Mouse (Mus musculus): ENCODE results near the gene Cdh13. TPM values are rescaled to one million over a fixed set of nuclear protein-coding genes. Genes with fewer than 3 reads are reported as not detected.

Gene Cdh13
- total RNA-seq, 1 experiment from 2014 or later, result not detected

GRCm38 (mm10) chr8:118433553-118434180, 150.1 kb downstream of the Cdh13 start:
- ATAC-seq (ENCODE audit: extremely low read depth, insufficient number of reproducible peaks, low FRiP score, poor library complexity, severe bottlenecking), result no peak

DNA sequence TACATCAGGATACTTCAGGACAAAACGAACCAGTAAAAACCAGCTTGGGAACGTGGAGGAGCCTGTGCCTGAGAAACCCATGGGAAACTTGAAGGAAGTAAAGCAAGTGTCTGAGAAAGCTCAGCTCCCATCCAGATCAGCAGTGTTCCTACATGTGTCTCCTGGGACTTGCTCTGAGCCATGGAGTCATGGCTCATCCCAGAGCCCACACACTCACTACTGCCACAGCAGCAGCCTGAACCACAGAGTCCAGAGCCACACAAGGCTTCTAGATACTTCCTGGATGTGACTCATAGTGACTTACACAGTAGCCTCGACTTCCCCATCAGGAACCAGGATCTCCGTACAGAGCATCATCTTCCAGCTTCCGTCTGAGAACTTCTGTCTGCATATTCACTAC, 153.2 kb downstream of the Cdh13 start:
- no peak for ATAC-seq (ENCODE audit: extremely low read depth, insufficient number of reproducible peaks, low FRiP score, poor library complexity, severe bottlenecking)

- ATAC-seq (ENCODE audit: extremely low read depth, insufficient number of reproducible peaks, low FRiP score, poor library complexity, severe bottlenecking), result no peak
These were observed 153.6 kb downstream of the Cdh13 start for GRCm38 (mm10) chr8:118437152-118437551.

DNA sequence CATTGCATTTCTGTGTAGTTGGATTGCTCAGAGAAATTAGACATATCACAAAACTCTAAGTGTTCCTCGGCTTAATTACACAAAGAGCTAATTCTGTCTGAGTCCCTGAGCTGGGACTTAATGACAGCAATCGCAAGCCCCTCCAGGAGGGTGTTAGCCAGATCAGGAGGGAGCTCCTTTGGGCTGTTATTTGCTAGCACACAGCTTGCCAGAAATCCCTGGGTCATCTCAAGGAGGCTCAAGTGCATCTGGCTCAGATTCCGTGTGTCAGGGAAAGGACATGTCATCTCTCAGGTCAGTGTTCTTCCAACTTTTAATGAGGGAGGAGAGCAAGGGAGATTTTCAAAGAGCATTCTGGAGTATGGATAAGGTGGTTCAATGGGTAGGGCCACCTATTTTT, 154.3 kb downstream of the Cdh13 start:
- ATAC-seq (ENCODE audit: extremely low read depth, insufficient number of reproducible peaks, low FRiP score, poor library complexity, severe bottlenecking), result no peak

DNA sequence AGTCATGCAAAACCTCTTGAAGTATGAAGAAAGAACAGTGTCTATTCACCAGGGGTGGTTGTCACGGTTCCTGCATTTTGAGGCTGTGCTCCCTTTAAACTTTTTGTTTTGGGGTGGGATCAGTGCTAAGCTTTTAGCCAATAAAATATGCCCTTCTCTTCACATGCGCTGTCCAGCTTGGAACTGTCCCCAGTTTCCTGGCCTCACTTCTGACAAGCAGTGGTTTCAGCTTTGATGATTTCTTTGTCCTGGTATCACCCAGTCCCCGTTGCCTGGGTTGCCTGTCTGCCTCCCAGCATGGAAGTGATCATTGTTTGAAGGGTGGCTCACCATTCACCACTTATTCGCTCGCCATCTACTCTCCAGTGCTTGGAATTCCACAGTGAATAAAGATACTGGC, 156.3 kb downstream of the Cdh13 start:
- ATAC-seq (ENCODE audit: extremely low read depth, insufficient number of reproducible peaks, low FRiP score, poor library complexity, severe bottlenecking), result no peak

DNA sequence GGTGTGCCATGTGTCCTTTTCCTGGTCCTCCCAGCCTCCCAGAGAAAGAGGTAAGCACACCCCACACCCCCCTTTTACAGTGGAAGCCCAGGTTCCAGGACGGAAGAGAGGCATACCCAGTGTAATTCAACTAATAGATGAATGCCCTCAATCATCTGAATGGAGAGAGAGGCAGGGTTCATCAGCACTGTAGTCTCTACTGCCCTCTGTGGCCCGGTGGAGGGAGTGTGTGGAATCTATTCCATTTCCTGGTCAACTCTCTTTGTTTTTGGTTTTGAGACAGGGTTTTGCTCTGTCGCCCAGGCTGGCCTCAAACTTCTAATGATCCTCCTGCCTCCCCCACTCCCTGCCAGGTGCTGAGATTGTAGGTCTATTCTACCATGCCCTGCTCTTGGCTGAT, 159.8 kb downstream of the Cdh13 start:
- ATAC-seq (ENCODE audit: extremely low read depth, insufficient number of reproducible peaks, low FRiP score, poor library complexity, severe bottlenecking), result no peak

DNA sequence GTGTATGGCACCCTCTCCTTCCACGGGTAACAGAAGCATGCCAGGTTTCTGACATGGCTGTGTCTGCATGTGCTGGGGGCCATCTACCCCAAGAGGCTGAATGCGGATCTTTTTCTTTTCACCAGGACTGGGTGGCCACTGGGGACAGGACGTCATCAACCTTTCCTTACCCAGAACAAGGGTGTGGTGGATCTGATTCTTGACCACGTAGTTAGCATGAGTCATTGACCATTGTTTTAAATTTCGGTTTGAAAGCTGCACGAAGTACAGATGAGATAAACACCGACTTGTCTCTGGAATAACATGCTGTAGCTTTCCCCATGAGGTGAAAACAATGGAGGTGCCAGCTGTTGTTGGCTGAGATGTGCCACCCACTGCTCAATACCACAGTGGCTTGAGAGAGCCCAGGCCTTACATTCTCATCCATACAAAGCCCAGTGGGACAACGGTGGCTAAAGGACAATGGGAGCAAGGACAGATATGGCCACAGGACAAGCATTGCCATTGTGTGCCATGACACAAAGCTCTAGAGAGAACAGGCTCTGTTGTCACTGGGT, 161.2 kb downstream of the Cdh13 start:
- ATAC-seq (ENCODE audit: extremely low read depth, insufficient number of reproducible peaks, low FRiP score, poor library complexity, severe bottlenecking), result no peak

DNA sequence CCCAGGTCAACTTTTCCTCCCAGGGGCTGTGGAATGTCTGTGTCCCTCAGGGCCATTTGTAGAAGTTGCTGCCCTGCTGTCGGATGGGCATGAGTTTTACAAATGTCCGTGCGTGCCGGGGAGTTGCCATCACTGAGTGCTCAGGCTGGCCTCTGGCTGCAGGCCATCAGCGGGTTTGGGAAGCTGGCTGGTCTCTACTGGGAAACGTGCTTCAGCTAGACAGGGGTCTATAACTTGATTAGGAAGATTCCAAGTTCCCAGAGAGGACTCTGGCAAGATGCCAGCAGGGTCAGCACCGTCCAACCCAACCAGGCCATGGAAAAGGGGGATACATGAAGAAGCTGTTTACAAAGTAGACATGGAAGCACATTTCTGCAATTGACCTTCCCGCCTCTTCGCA, 163.0 kb downstream of the Cdh13 start:
- ATAC-seq (ENCODE audit: extremely low read depth, insufficient number of reproducible peaks, low FRiP score, poor library complexity, severe bottlenecking), result no peak

DNA sequence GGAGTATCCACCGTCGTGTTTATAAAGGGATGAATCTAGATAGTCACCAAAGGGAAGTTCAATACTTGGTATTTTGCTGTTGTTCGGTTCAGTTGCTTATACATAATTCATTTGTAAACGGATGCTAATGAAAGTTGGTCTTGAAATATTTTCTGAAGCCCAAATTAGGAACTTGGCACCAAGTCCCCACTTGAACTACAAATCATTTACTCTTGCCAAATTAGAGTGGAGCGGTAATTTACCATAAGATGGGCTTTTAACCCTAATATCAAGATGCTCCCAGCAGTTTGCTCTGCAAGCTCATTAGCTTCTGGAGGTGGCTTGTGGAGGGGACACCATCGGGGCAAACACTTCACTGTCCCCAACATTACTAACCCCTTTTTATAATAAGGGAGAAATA, 164.5 kb downstream of the Cdh13 start:
- no peak for ATAC-seq (ENCODE audit: extremely low read depth, insufficient number of reproducible peaks, low FRiP score, poor library complexity, severe bottlenecking)

GRCm38 (mm10) chr8:118452445-118453103, 169.0 kb downstream of the Cdh13 start:
- no peak for ATAC-seq (ENCODE audit: extremely low read depth, insufficient number of reproducible peaks, low FRiP score, poor library complexity, severe bottlenecking)

GRCm38 (mm10) chr8:118455245-118455644, 171.7 kb downstream of the Cdh13 start:
- ATAC-seq (ENCODE audit: extremely low read depth, insufficient number of reproducible peaks, low FRiP score, poor library complexity, severe bottlenecking), result no peak

GRCm38 (mm10) chr8:118465330-118465948, 181.9 kb downstream of the Cdh13 start:
- ATAC-seq (ENCODE audit: extremely low read depth, insufficient number of reproducible peaks, low FRiP score, poor library complexity, severe bottlenecking), result no peak

DNA sequence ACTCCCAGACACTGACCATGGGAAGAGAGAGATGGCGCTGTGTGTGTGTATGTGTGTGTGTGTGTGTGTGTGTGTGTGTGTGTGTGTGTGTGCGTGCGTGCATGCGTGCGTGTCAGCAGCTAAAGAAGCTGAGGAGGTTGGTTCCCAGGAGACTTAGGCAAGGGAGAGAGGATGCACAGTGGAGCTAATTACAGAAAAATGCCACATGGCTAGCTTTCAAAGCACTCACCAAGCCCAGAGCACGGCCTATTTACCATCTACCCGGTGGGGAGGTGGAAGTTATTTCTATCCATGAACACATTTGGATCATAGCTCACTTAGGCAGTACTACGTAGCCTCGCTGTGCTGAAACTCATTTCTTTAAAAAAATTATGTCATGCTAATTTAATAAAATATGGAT, 194.1 kb downstream of the Cdh13 start:
- no peak for ATAC-seq (ENCODE audit: extremely low read depth, insufficient number of reproducible peaks, low FRiP score, poor library complexity, severe bottlenecking)

DNA sequence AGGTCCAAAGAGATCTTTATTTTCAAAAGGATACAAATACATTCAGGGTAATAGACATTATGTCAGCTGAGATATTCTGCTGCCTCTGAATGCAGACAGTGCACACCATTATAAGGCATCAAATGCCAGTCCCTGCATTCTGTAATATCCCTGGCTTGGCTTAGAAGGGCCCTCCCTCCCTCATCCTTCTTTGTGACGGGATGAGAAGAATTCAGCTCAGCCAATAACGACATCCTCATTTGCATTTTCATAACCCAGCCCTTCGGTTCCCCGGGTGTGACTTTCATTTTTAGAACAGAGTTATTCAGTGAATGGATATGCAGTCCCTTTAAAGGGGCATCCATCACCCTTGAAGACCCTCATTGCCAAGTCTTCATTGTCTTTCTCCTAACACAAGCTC, 205.2 kb downstream of the Cdh13 start:
- ATAC-seq (ENCODE audit: extremely low read depth, insufficient number of reproducible peaks, low FRiP score, poor library complexity, severe bottlenecking), result no peak

- ATAC-seq (ENCODE audit: extremely low read depth, insufficient number of reproducible peaks, low FRiP score, poor library complexity, severe bottlenecking), result no peak
These were observed 219.0 kb downstream of the Cdh13 start for GRCm38 (mm10) chr8:118502509-118502908.

GRCm38 (mm10) chr8:118509426-118509825, 225.9 kb downstream of the Cdh13 start:
- no peak for ATAC-seq (ENCODE audit: extremely low read depth, insufficient number of reproducible peaks, low FRiP score, poor library complexity, severe bottlenecking)

- no peak for ATAC-seq (ENCODE audit: extremely low read depth, insufficient number of reproducible peaks, low FRiP score, poor library complexity, severe bottlenecking)
These were observed 229.7 kb downstream of the Cdh13 start for GRCm38 (mm10) chr8:118513259-118513658.

DNA sequence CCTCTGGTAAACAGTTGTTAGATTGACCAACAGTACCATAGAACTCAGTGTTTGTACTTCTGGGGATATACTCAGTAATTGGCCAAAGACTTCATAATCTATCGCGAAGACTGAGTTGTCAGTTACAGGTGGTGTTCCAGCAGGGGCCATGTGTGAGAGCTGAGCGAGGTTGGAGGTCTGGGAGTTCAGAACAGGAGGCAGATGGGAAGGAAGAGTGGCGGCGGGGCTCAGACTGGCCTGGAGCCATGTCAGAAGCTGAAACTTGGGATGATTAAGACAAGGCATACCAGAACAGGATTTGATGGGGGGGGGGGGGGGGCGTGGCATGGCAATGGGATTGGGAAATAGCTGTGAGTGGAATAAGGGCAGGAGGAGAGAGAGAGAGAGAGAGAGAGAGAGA, 232.1 kb downstream of the Cdh13 start:
- ATAC-seq (ENCODE audit: extremely low read depth, insufficient number of reproducible peaks, low FRiP score, poor library complexity, severe bottlenecking), result no peak

GRCm38 (mm10) chr8:118517071-118517470, 233.5 kb downstream of the Cdh13 start:
- no peak for ATAC-seq (ENCODE audit: extremely low read depth, insufficient number of reproducible peaks, low FRiP score, poor library complexity, severe bottlenecking)

DNA sequence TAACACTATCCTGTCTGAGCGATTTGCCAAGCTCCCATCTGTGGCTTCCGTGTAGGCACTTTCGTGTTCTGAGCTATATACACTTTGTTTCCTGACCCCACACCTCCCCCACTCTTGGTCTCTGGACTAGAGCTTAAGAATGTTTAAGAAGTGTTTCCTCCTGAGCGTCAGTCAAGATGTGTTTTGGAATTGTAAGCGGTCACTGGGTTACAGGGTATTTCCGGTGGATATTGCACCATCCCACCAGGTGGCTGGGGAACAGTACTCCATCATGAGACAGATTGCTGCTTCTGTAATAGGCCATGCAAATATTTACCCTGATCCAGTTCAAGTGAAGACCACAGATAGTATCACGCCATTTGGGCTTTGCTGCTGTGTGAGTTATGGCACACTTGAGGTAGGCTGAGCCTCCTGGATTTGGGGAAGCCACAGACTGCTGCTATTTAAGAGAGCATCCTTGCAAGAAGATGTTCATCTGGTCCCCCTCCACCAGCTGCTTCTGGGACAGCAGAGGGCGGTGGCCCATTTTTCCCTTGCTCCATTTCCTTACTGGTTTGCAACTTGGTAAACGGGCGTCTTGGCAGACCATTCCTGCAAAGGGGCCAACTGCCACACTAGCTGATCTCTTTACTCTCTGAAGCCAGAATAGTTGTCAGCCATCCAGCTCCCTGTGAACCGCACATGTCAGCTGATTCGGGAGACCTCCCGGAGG, 234.7 kb downstream of the Cdh13 start:
- ATAC-seq (ENCODE audit: extremely low read depth, insufficient number of reproducible peaks, low FRiP score, poor library complexity, severe bottlenecking), result no peak

Data from neutrophil, adult 5-6 weeks (primary cell).